Mouse (Mus musculus): Measurements from ENCODE around the gene Cited2. TPM values are rescaled to one million over a fixed set of nuclear protein-coding genes. Genes with fewer than 3 reads are reported as not detected.

Gene Cited2
- total and polyA plus RNA-seq, 2 experiments from 2014 or later, result 48.2 to 107 TPM

DNA sequence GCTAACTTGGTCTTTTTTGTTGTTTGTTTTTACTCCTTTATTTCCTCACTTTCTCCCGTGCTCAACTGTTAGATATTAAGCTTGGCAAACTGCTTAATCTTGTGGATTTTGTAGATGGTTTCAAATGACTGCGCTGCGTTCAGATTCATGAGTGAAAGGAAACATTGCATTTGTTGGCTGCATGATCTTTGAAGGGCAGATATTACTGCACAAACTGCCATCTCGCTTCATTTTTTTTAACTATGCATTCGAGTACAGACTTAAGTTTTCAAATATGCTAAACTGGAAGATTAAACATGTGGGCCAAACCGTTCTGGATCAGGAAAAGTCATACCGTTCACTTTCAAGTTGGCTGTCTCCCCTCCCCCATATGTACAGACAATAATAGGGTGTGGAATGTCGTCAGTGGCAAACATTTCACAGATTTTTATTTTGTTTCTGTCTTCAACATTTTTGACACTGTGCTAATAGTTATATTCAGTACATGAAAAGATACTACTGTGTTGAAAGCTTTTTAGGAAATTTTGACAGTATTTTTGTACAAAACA is 2.1 kb downstream of the Cited2 start:
- DNase-seq (ENCODE audit: low spot score) (no peak), ATAC-seq (ENCODE audit: low FRiP score) (no peak)
- H3K4me2 ChIP-seq (ENCODE audit: low read depth, low read length, poor library complexity, severe bottlenecking), result peak overlapping the region; percentile 74
- H3K4me3 ChIP-seq (ENCODE audit: low read depth, low read length), result peak overlapping the region; percentile 94
- no peaks in the 10 kb centered on the region for H3K27me3 ChIP-seq (ENCODE audit: insufficient read depth, low read length)
- peaks cover 3% of the 10 kb centered on the region; the same call in 1 of the 2 replicates for H3K4me1 ChIP-seq (ENCODE audit: insufficient read depth, low read length)
- no peaks in the 10 kb centered on the region for H3K36me3 ChIP-seq (ENCODE audit: insufficient read depth, low read length)
- no peaks in the 10 kb centered on the region for H3K9me3 ChIP-seq (ENCODE audit: low read length)
- 0 out of 2 replicates have a peak overlapping the region, but pooled peaks have one; percentile 7 for H3K27ac ChIP-seq (ENCODE audit: low read depth, low read length)
- no peak for TF ChIP-seq CTCF (IDR thresholded peaks at IDR 0.05)
- WGBS, result 7% methylated on average over 8 of the region's 8 CpGs
- H3K9ac ChIP-seq (replicated peaks; ENCODE audit: low read length, poor library complexity, severe bottlenecking), result no peak overlapping the region; the same call in 1 of the 2 replicates

GRCm38 (mm10) chr10:17725644-17726372 is 2.8 kb downstream of the Cited2 start:
- no peaks in the 10 kb centered on the region for H3K9me3 ChIP-seq (ENCODE audit: low read length)
- DNase-seq (ENCODE audit: low spot score) (no peak), ATAC-seq (ENCODE audit: low FRiP score) (no peak)
- WGBS, result 37% methylated on average over 7 of the region's 7 CpGs
- H3K36me3 ChIP-seq (ENCODE audit: insufficient read depth, low read length), result no peaks in the 10 kb centered on the region
- H3K27me3 ChIP-seq (ENCODE audit: insufficient read depth, low read length), result no peaks in the 10 kb centered on the region
- no peak for TF ChIP-seq CTCF (IDR thresholded peaks at IDR 0.05)
- peak overlapping the region; percentile 94 for H3K4me3 ChIP-seq (ENCODE audit: low read depth, low read length)
- peak overlapping the region; percentile 55 for H3K9ac ChIP-seq (replicated peaks; ENCODE audit: low read length, poor library complexity, severe bottlenecking)
- H3K4me2 ChIP-seq (ENCODE audit: low read depth, low read length, poor library complexity, severe bottlenecking), result peak overlapping the region; percentile 74
- H3K4me1 ChIP-seq (ENCODE audit: insufficient read depth, low read length), result peaks cover 3% of the 10 kb centered on the region; the same call in 1 of the 2 replicates
- no peak overlapping the region for H3K27ac ChIP-seq (ENCODE audit: low read depth, low read length)

DNA sequence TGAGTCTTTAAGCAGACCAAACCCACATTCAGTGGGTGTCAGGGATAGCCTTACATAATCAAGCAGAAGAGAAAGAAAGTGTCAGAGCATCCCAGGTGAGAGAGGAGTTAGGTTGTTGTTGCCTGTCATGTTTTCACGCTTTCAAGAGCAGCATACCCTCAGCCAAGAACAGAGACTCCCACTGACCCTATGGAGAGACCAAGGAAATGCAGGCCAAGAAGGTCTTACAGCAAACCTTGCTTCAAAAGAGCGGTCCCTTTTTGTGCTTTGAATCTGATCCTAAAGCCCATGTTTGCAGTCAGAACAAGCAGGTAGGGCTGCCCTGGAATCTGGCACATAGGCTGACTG is 3.3 kb downstream of the Cited2 start:
- Histone ChIP-seq H3K4me1 (ENCODE audit: insufficient read depth, low read length) (peaks cover 3% of the 10 kb centered on the region; the same call in 1 of the 2 replicates), H3K4me2 (ENCODE audit: low read depth, low read length, poor library complexity, severe bottlenecking) (peak overlapping the region; percentile 74), H3K27ac (ENCODE audit: low read depth, low read length) (no peak overlapping the region), H3K27me3 (ENCODE audit: insufficient read depth, low read length) (no peaks in the 10 kb centered on the region), H3K36me3 (ENCODE audit: insufficient read depth, low read length) (no peaks in the 10 kb centered on the region), H3K4me3 (ENCODE audit: low read depth, low read length) (peak overlapping the region; percentile 94), H3K9me3 (ENCODE audit: low read length) (no peaks in the 10 kb centered on the region), H3K9ac (replicated peaks; ENCODE audit: low read length, poor library complexity, severe bottlenecking) (peak overlapping the region; percentile 55)
- DNase-seq (ENCODE audit: low spot score), result no peak
- WGBS, result 69% methylated on average over 2 of the region's 2 CpGs
- no peak for ATAC-seq (ENCODE audit: low FRiP score)
- TF ChIP-seq CTCF (IDR thresholded peaks at IDR 0.05), result no peak; the same call in 1 of the 2 replicates

GRCm38 (mm10) chr10:17727161-17727925 is 4.3 kb downstream of the Cited2 start:
- no peaks in the 10 kb centered on the region for H3K27me3 ChIP-seq (ENCODE audit: insufficient read depth, low read length)
- TF ChIP-seq CTCF (IDR thresholded peaks at IDR 0.05), result no peak
- peak; percentile 42 for DNase-seq (ENCODE audit: low spot score)
- no peak for ATAC-seq (ENCODE audit: low FRiP score)
- H3K9me3 ChIP-seq (ENCODE audit: low read length), result no peaks in the 10 kb centered on the region
- H3K27ac ChIP-seq (ENCODE audit: low read depth, low read length), result peak overlapping the region; percentile 32; the same call in 1 of the 2 replicates
- 10% methylated on average over 15 of the region's 15 CpGs for WGBS
- H3K4me3 ChIP-seq (ENCODE audit: low read depth, low read length), result peak overlapping the region; percentile 94
- peak overlapping the region; percentile 74 for H3K4me2 ChIP-seq (ENCODE audit: low read depth, low read length, poor library complexity, severe bottlenecking)
- no peaks in the 10 kb centered on the region for H3K36me3 ChIP-seq (ENCODE audit: insufficient read depth, low read length)
- peaks cover 3% of the 10 kb centered on the region; the same call in 1 of the 2 replicates for H3K4me1 ChIP-seq (ENCODE audit: insufficient read depth, low read length)
- H3K9ac ChIP-seq (replicated peaks; ENCODE audit: low read length, poor library complexity, severe bottlenecking), result peak overlapping the region; percentile 39

GRCm38 (mm10) chr10:17727926-17728279 is 4.9 kb downstream of the Cited2 start:
- WGBS, result 3% methylated on average over 5 of the region's 5 CpGs
- H3K9me3 ChIP-seq (ENCODE audit: low read length), result no peaks in the 10 kb centered on the region
- H3K9ac ChIP-seq (replicated peaks; ENCODE audit: low read length, poor library complexity, severe bottlenecking), result peak overlapping the region; percentile 39; the same call in 1 of the 2 replicates
- peak overlapping the region; percentile 74 for H3K4me2 ChIP-seq (ENCODE audit: low read depth, low read length, poor library complexity, severe bottlenecking)
- TF ChIP-seq CTCF (IDR thresholded peaks at IDR 0.05), result peak; percentile 80
- DNase-seq (ENCODE audit: low spot score), result peak; percentile 88
- H3K4me1 ChIP-seq (ENCODE audit: insufficient read depth, low read length), result peaks cover 3% of the 10 kb centered on the region; the same call in 1 of the 2 replicates
- H3K27me3 ChIP-seq (ENCODE audit: insufficient read depth, low read length), result no peaks in the 10 kb centered on the region
- peak overlapping the region; percentile 94 for H3K4me3 ChIP-seq (ENCODE audit: low read depth, low read length)
- ATAC-seq (ENCODE audit: low FRiP score), result no peak
- no peaks in the 10 kb centered on the region for H3K36me3 ChIP-seq (ENCODE audit: insufficient read depth, low read length)
- H3K27ac ChIP-seq (ENCODE audit: low read depth, low read length), result no peak overlapping the region
